Mouse (Mus musculus): ENCODE measurements around the gene Cdh8.
A peak's percentile ranks its signal among the peaks of the same experiment; 100 is the strongest.

The Cdh8 gene

GRCm38 (mm10) chr8:99415966-99416781 is at the start of gene Cdh8:
Cdh8 (minus strand) TSS chr8:99416471.
- DNase-seq (ENCODE audit: low spot score in 2 of 2), result peak; percentile 43 to 72

- DNase-seq (ENCODE audit: low spot score in 2 of 2), result no peak
Measured at GRCm38 (mm10) chr8:99446506-99446905, 30.2 kb upstream of the Cdh8 start.

GRCm38 (mm10) chr8:99425901-99426300 is 9.6 kb upstream of the Cdh8 start:
- DNase-seq (ENCODE audit: low spot score in 2 of 2), result no peak

- DNase-seq (ENCODE audit: low spot score in 2 of 2), result peak in 1 of 2 experiments; percentile 9
Measured at GRCm38 (mm10) chr8:99421516-99421915, 5.2 kb upstream of the Cdh8 start.

- no peak for DNase-seq (ENCODE audit: low spot score in 2 of 2)
Measured at GRCm38 (mm10) chr8:99419726-99420125, 3.5 kb upstream of the Cdh8 start.

- no peak for DNase-seq (ENCODE audit: low spot score in 2 of 2)
Measured at GRCm38 (mm10) chr8:99417456-99417855, 1.2 kb upstream of the Cdh8 start.

GRCm38 (mm10) chr8:99415076-99415965 is 950 bp downstream of the Cdh8 start:
- peak; percentile 23 to 58 for DNase-seq (ENCODE audit: low spot score in 2 of 2)

- no peak for DNase-seq (ENCODE audit: low spot score in 2 of 2)
Measured at GRCm38 (mm10) chr8:99414483-99414921, 1.8 kb downstream of the Cdh8 start.

GRCm38 (mm10) chr8:99413877-99414482 is 2.3 kb downstream of the Cdh8 start:
- DNase-seq (ENCODE audit: low spot score in 2 of 2), result no peak

- DNase-seq (ENCODE audit: low spot score in 2 of 2), result peak in 1 of 2 experiments; percentile 17
Measured at GRCm38 (mm10) chr8:99393908-99394307, 22.4 kb downstream of the Cdh8 start.

- no peak for DNase-seq (ENCODE audit: low spot score in 2 of 2)
Measured at GRCm38 (mm10) chr8:99370104-99370503, 46.2 kb downstream of the Cdh8 start.

GRCm38 (mm10) chr8:99369166-99369565 is 47.1 kb downstream of the Cdh8 start:
- no peak for DNase-seq (ENCODE audit: low spot score in 2 of 2)

GRCm38 (mm10) chr8:99368449-99368848 is 47.8 kb downstream of the Cdh8 start:
- no peak for DNase-seq (ENCODE audit: low spot score in 2 of 2)

- no peak for DNase-seq (ENCODE audit: low spot score in 2 of 2)
Measured at GRCm38 (mm10) chr8:99353923-99354322, 62.3 kb downstream of the Cdh8 start.

- no peak for DNase-seq (ENCODE audit: low spot score in 2 of 2)
Measured at GRCm38 (mm10) chr8:99353221-99353620, 63.0 kb downstream of the Cdh8 start.

- no peak for DNase-seq (ENCODE audit: low spot score in 2 of 2)
Measured at GRCm38 (mm10) chr8:99349456-99349855, 66.8 kb downstream of the Cdh8 start.

- peak in 1 of 2 experiments; percentile 23 for DNase-seq (ENCODE audit: low spot score in 2 of 2)
Measured at GRCm38 (mm10) chr8:99348618-99349017, 67.7 kb downstream of the Cdh8 start.

- no peak for DNase-seq (ENCODE audit: low spot score in 2 of 2)
Measured at GRCm38 (mm10) chr8:99339310-99339709, 77.0 kb downstream of the Cdh8 start.

- no peak for DNase-seq (ENCODE audit: low spot score in 2 of 2)
Measured at GRCm38 (mm10) chr8:99327559-99327958, 88.7 kb downstream of the Cdh8 start.

GRCm38 (mm10) chr8:99314561-99314960 is 101.7 kb downstream of the Cdh8 start:
- no peak for DNase-seq (ENCODE audit: low spot score in 2 of 2)

- DNase-seq (ENCODE audit: low spot score in 2 of 2), result no peak
Measured at GRCm38 (mm10) chr8:99304184-99304583, 112.1 kb downstream of the Cdh8 start.

- no peak for DNase-seq (ENCODE audit: low spot score in 2 of 2)
Measured at GRCm38 (mm10) chr8:99290201-99290600, 126.1 kb downstream of the Cdh8 start.

Data from cerebellum, postnatal 4 days (tissue).